Mouse (Mus musculus): ENCODE data around the gene Dop1a.
A peak's percentile ranks its signal among the peaks of the same experiment; 100 is the strongest.

Gene Dop1a

DNA sequence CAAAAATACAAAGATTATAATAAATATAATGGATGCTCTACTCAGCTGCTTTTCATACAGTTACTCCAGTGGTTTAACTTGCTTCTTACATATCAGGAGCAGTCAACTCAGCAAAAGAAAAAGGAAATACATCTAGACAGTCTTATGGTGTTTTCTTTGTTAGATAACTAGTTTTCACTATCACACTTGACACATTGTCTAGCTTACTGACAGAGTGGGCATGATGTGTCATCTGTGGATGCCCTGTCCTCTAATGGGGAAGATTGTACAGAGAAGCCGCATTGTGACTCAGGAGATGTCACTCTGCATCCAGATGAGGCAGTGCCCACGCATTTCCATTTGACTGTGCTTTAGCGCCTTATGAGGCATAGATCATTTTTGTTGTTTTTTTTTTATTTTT, 32.1 kb downstream of the Dop1a start:
- DNase-seq (ENCODE audit: low read depth, low spot score) = no peak

GRCm38 (mm10) chr9:86507437-86507836, 40.5 kb downstream of the Dop1a start:
- no peak for DNase-seq (ENCODE audit: low read depth, low spot score)

- DNase-seq (ENCODE audit: low read depth, low spot score) = no peak
Observed at GRCm38 (mm10) chr9:86513733-86514132, 46.8 kb downstream of the Dop1a start.

DNA sequence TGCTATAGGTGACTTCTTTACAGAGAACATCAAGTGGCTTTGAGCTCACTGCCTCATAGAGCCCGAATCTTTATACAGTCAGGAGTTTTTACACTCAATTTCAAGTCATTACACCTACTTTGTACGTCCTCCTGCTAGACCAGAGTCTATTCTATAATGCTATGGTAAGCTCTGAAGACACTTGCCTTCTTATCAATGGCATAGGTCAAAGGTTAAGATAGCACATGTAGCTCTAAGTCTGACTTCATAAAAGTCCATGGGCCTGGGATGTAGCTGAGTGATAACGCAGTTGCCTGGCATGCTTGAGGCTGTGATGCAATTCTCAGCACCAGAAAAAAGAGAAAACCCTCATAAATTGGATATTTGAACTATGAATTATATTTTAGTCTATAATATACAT, 47.4 kb downstream of the Dop1a start:
- no peak for DNase-seq (ENCODE audit: low read depth, low spot score)

DNA sequence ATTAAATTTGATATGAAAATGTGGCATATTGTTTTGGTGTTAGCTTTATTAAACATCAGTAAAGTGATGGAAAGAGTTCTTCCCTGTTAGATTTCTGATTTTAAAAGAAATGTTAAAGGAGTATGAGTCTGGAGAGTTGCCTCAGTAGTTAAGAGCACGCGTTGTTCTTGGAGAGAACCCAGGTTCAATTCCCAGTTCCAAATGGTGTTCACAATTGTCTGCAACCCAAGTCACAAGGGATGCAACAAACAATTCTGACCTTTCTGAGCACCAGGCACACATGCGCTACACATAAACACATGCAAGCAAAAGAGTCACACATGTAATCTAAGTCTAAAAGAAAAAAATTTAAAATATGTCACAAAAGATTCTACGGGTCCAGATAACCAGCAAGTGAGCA, 47.8 kb downstream of the Dop1a start:
- DNase-seq (ENCODE audit: low read depth, low spot score) = no peak

- no peak for DNase-seq (ENCODE audit: low read depth, low spot score)
Observed at GRCm38 (mm10) chr9:86522335-86522734, 55.4 kb downstream of the Dop1a start.

DNA sequence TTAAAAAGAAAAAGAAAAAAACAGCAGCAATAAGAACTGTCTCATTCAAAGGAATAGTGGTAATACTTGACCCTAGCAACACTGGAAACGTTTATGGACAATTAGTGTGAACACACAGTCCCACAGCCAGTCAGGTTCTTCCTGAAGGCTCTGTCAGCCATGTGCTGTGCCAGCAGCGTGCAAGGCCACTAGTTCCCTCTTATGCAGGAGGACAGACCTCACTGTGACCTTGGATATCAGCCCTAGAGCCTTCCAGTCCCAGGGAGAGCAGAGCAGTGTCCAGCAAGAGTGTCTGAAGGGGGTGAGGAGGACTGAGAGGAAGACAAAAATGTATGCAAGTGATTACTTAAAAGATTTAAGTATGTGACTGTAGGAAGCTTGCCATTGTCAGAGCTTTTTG, 58.6 kb downstream of the Dop1a start:
- no peak for DNase-seq (ENCODE audit: low read depth, low spot score)

GRCm38 (mm10) chr9:86534071-86534470, 67.1 kb downstream of the Dop1a start:
- no peak for DNase-seq (ENCODE audit: low read depth, low spot score)

DNA sequence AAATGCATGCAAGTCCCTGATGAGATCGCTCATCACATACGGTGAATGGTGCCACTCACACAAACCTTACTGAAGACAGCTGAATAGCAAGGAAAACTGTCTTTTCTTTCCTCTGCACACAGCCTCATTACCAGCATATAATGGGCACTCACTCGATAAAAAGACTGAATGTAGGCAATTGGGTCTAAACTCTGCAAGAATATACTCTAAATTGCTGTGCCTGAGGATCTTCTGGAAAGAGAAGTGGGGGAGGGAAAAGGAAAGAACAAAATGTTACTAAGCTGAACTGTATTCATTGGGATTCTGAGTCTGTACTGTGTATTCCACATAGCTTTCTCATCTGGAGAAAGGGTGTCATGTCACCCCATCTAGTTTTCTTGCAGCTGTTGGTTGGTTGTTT, 76.5 kb downstream of the Dop1a start:
- no peak for DNase-seq (ENCODE audit: low read depth, low spot score)

DNA sequence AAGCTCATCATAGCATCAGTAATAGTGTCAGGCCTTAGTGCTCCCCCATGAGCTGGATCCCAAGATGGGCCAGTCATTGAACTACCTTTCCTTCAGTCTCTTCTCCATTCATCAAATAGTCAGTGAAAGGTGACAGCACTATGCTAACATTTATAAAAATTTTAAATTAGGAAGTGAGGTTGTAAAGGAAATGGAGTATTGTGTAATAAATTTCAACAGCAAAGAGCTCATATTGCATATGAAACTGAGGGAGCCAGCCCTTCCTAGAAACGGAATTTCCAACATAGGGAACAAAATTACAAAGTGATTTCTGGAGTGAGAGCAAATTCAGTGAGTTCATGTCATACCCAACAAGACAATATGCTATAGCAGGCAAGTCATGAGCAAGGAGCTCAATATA, 77.6 kb downstream of the Dop1a start:
- no peak for DNase-seq (ENCODE audit: low read depth, low spot score)

- DNase-seq (ENCODE audit: low read depth, low spot score) = no peak
Observed at GRCm38 (mm10) chr9:86549637-86550162, 82.7 kb downstream of the Dop1a start.

DNA sequence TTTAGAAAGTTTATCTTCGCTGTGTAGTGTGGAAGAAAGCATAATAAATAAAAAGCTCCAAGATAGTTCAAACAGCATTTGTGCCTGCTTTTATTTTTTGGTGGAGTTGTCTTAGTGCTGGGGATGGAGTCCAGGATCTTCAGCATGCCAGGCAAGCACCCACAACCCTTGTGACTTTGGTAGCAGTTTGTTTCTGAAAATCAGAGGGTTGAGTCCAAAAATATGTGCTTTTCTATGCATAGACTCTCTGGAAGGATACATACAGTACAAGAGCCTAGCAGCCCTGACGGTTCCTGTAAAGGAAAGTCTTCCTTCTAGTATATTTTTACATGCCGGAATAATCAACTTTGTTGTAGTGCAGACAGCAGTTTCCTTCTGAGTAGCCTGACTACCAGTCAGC, 83.8 kb downstream of the Dop1a start:
- no peak for DNase-seq (ENCODE audit: low read depth, low spot score)

DNA sequence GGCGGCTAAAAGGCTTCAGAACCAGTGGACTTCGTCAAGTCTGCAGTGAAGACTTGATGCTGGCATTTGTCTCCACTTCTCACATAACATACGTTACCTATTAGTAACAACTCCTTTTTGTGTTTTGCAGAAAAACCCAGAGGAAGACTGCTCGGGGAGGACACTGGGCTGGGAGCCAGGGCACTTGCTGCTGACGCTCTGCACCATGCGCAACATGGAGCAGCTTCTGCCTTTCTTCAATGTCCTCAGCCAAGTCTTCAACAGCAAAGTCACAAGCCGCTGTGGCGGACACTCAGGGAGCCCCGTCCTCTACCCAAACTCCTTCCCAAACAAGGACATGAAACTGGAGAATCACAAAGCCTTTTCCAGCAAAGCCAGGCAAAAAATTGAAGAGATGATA, 86.9 kb downstream of the Dop1a start:
- DNase-seq (ENCODE audit: low read depth, low spot score) = no peak

- DNase-seq (ENCODE audit: low read depth, low spot score) = no peak
Observed at GRCm38 (mm10) chr9:86554641-86555040, 87.7 kb downstream of the Dop1a start.

GRCm38 (mm10) chr9:86560543-86560942, 93.6 kb downstream of the Dop1a start:
- DNase-seq (ENCODE audit: low read depth, low spot score) = no peak

DNA sequence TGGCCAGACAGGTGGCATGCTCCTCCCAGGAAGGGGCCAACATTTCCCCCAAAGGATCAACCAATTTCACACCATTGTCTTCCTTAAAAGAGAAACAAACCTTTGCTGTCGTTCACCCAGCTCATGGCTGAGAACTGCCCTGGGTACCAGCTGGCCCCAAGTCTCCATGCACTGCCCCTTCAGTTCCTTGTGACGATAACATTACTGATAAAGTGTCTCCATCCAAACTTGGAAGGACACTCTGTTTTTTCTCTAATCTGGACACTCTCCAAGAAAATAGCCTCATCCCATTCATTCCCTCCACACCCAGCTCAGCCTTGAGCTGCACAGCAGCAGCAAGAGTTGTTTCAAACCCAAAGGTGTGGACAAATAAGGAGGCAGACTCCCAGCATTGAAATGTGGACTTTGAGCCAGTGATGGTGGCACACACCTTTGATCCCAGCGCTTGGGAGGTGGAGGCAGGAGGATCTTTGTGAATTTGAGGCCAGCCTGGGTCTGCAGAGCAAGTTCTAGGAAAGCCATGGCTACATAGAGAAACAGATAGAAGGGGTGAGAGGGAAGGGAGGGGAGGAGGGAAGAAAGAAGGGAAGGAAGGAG, 102.5 kb downstream of the Dop1a start:
- DNase-seq (ENCODE audit: low read depth, low spot score) = no peak

- DNase-seq (ENCODE audit: low read depth, low spot score) = no peak
Observed at GRCm38 (mm10) chr9:86570261-86570890, 103.4 kb downstream of the Dop1a start.

GRCm38 (mm10) chr9:86570946-86571345, 104.0 kb downstream of the Dop1a start:
- no peak for DNase-seq (ENCODE audit: low read depth, low spot score)

DNA sequence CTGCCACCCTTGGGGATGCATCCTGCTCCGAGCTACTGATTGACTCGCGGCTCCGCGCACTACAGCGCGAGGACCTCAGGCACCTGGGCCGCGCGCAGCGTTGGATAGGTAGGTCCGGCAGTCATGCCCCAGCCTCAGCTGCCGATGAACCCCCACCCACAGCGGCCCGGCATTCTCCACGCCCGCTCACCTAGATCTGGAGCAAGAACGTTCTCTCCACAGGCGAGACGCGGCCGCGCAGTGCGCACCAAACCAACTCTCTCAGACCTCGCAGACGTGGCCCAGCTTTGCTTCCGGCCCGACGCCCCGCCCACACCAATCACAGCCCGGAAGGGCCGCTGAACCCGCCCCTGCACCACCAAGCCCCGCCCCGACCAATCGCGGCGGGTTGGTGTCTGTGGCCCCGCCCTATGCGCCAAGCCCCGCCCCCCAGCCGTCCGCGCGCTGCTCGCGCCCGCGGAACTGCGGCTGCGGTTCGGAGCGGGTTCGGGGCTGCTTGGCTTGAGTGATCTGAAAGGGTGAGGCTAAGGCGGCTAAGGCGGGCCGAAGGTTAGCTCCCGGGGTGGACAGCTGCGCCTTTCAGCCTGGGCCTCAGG, 104.7 kb downstream of the Dop1a start, which contains the start of the genes Pgm3 and Rwdd2a:
TSS of gene Pgm3 (minus strand) at position 303 of the 596 bp plus-strand sequence.
TSS of gene Rwdd2a (plus strand) at position 452 of the 596 bp plus-strand sequence.
- DNase-seq (ENCODE audit: low read depth, low spot score) = peak; percentile 84

GRCm38 (mm10) chr9:86572196-86572595, 105.2 kb downstream of the Dop1a start:
- no peak for DNase-seq (ENCODE audit: low read depth, low spot score)

DNA sequence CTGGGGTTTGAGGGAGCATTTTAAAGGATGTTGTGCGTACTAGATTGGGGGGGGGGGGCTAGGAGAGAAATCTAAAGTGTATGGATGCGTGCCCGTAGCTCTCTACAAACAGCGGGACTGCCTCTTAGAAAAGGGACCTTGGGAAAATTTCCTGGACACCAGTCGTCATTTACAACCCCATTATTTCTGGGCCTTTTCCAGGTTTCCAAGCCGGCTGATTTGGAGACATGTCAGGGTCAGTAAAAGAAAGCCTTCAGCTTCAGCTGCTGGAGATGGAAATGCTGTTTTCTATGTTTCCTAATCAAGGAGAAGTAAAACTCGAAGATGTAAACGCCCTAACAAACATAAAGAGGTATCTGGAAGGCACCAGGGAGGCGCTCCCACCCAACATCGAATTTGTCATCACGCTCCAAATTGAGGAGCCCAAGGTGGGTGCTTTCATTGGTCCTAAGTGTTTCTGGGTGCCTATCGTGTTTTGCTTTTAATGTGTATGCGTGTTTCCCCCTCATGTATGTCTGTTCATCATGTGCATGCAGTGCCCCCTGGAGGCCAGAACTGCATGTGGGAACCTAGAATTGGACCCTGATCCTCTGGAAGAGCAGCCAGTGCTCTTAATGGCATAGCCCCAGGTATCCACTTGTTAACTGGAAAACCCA, 105.8 kb downstream of the Dop1a start:
- DNase-seq (ENCODE audit: low read depth, low spot score) = peak; percentile 49

DNA sequence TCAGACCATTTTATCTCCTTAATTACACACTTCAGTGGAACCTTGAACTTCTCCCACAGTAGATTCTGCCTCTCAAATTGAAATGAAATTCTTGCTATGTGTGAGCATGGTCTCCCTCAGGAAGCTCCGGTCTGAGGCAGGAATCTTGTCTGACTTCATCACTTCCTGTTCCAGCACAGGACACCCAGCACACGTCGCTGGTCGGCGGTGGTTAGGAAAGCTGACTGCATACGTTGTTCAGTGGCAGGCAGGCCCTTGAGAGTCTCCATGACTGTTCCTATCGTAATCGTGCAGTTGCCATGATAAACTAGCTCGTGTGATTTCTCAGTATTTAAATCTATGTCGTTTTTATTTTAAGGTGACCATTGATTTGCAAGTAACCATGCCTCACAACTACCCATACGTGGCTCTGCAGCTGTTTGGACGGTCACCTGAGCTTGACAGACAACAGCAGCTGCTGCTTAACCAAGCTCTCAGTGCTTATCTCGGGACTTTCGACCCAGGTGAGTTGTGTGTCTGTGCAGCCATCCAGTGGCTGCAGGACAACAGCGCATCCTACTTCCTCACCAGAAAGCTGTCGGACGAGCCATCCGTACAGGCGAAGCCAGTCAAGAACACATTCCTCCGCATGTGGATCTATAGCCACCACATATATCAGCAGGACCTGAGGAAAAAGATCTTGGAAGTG, 106.8 kb downstream of the Dop1a start:
- DNase-seq (ENCODE audit: low read depth, low spot score) = no peak
